Mouse (Mus musculus) retina, postnatal 1 day (tissue): ENCODE measurements around the gene Olfr1106.

Source experiments
- DNase-seq: peaks from one replicate; pipeline ENCODE4 v3.0.0-alpha.2; 2012

Gene Olfr1106

DNA sequence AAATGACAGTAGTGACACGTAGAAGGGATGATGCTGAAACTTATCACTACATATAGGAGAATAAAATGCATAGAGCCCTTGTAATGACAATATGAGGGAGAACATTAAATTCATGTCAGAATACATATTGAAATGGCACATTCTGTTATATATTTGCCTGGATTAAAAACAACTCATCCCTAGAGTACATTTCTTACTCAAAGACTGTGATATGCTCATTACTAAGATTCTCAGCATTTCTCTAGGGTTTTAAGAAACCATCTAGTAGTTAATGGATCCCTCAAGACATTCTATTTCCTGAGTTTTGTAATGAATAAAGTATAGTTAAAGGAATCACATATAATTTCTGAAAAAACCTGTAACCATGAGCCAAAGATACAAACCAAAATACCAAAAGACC, at the start of gene Olfr1106:
TSS of gene Olfr1106 (minus strand) at position 101 of the 400 bp plus-strand sequence.
- DNase-seq: no peak

DNA sequence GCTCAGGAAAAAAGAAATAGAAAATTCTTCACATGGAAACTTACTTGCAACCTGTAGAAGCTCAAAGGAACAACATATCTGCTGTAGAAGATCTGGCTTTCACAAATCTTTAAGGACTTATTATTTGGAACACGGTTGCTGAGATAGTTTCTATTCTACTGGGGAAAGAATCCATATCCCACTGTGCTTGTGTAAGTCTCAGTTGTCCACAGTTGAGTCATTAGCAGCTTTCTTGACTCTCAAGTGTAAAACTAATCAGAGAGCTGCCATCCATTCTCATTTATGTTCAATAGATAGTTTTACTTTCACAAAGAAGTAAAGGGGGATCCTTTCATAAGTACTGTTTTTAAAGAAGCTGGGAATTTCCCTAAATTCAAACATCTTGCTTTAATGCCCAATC, 43.8 kb upstream of the Olfr1106 start, which contains the start of gene Olfr1109:
TSS of gene Olfr1109 (minus strand) at position 101 of the 400 bp plus-strand sequence.
- no peak for DNase-seq

GRCm38 (mm10) chr2:87075717-87076116, 23.6 kb upstream of the Olfr1106 start, which contains the start of gene Olfr1107:
Gene Olfr1107 (minus strand): TSS chr2:87075817.
- DNase-seq: no peak

GRCm38 (mm10) chr2:87036431-87036830, 15.6 kb downstream of the Olfr1106 start, which contains the start of gene Olfr1105:
Gene Olfr1105 (minus strand): TSS chr2:87036531.
- no peak for DNase-seq

- DNase-seq: no peak
These were observed 25.1 kb downstream of the Olfr1106 start, which contains the start of gene Olfr1104 for GRCm38 (mm10) chr2:87026980-87027379. Gene Olfr1104 (minus strand): TSS chr2:87027080.

GRCm38 (mm10) chr2:86998098-86998497, 54.0 kb downstream of the Olfr1106 start, which contains the start of gene Olfr1102:
Gene Olfr1102 (plus strand): TSS chr2:86998398.
- no peak for DNase-seq
